ENCODE assay signal across 13 mouse cellular contexts in the genomic region with DNA sequence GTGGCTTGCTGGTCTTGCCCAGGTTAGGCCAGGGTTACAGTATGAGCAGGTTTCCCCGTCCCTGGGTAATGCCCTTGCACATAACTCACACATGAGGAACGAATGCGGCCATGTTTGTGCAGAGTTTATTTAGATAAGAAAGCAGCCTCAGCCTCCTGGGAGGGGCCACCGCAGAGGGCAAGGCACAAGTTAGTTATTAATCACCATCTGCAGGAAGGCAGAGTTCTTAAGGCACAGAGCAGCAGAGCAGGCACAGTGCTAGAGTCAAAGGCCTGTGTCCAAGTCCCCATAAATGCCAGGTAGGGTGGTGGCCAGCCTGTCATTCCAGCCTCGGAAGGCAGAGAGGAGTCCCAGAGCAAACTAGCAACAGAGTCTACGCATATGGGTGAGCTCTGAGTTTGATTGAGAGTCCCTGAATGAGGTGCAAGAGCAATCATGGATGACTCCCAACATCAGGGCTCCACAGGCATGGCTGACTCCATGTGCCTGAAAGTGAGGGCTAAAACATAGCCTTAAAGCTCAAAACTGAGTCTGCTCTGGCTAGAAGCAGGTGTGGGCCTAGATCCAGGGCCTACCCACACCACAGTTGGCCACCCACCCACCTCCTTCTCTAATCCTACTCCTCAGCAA. TPM values are rescaled to one million over a fixed set of nuclear protein-coding genes. Genes with fewer than 3 reads are reported as not detected.
DNase-seq lines count a peak whose midpoint lies in the region; ATAC-seq lines count a peak whose summit lies in the region.
"Had no signal": no experiment of that assay in that cellular context is flagged by ENCODE, and none has a peak within 500 bp of the region (broad histone marks: within the 10 kb centered on the region; RNA-seq: fewer than 3 reads in every experiment).

No protein-coding gene starts in this region.

- DNase-seq in hindbrain, embryonic 10.5 days (ENCODE audit: low spot score) = no peak
- no peak for DNase-seq in hindbrain, embryonic 11.5 days (ENCODE audit: low spot score)
- DNase-seq in liver, embryonic 13.5 days = peak; percentile 45
- peak; percentile 62 for DNase-seq in yolk sac, embryonic 10.5 days (ENCODE audit: low spot score)
- no peak for DNase-seq in adrenal gland, adult 8-10 months
- DNase-seq in urinary bladder, postnatal 10 days (ENCODE audit: low spot score) = no peak
- DNase-seq: cerebellum, adult 2 months; heart, postnatal 10 days had no signal

- peaks cover 14% of the 10 kb centered on the region for H3K27me3 ChIP-seq in hindbrain, embryonic 10.5 days (ENCODE audit: insufficient read depth, poor library complexity, severe bottlenecking)
- no peaks in the 10 kb centered on the region for H3K27me3 ChIP-seq in hindbrain, embryonic 11.5 days (ENCODE audit: control insufficient read depth, insufficient read depth, low read length)
- H3K27me3 ChIP-seq in kidney, embryonic 14.5 days (ENCODE audit: control insufficient read depth, insufficient read depth, low read length) = no peaks in the 10 kb centered on the region; the same call in 1 of the 2 replicates
- H3K27me3 ChIP-seq in liver, embryonic 13.5 days = no peaks in the 10 kb centered on the region
- H3K27me3 ChIP-seq: midbrain, embryonic 15.5 days had no signal

- peaks cover 22% of the 10 kb centered on the region for H3K4me1 ChIP-seq in hindbrain, embryonic 10.5 days (replicated peaks)
- no peaks in the 10 kb centered on the region; the same call in 1 of the 2 replicates for H3K4me1 ChIP-seq in hindbrain, embryonic 11.5 days (replicated peaks; ENCODE audit: control insufficient read depth, insufficient read depth, low read length)
- H3K4me1 ChIP-seq in kidney, embryonic 14.5 days (ENCODE audit: control insufficient read depth, insufficient read depth, low read length) = peaks cover 29% of the 10 kb centered on the region
- peaks cover 25% of the 10 kb centered on the region for H3K4me1 ChIP-seq in liver, embryonic 13.5 days (replicated peaks)

- H3K9me3 ChIP-seq in hindbrain, embryonic 10.5 days = no peaks in the 10 kb centered on the region
- H3K9me3 ChIP-seq in hindbrain, embryonic 11.5 days (ENCODE audit: control insufficient read depth, low read length) = no peaks in the 10 kb centered on the region
- H3K9me3 ChIP-seq in kidney, embryonic 14.5 days (ENCODE audit: control insufficient read depth, low read length) = no peaks in the 10 kb centered on the region
- no peaks in the 10 kb centered on the region for H3K9me3 ChIP-seq in liver, embryonic 13.5 days (replicated peaks)
- H3K9me3 ChIP-seq: forebrain, embryonic 12.5 days; midbrain, embryonic 15.5 days had no signal

- H3K4me3 ChIP-seq in hindbrain, embryonic 10.5 days = no peak overlapping the region
- H3K4me3 ChIP-seq in hindbrain, embryonic 11.5 days (ENCODE audit: low read depth, low read length) = no peak overlapping the region
- H3K4me3 ChIP-seq in kidney, embryonic 14.5 days (ENCODE audit: low read length) = no peak overlapping the region
- H3K4me3 ChIP-seq in liver, embryonic 13.5 days (replicated peaks) = no peak overlapping the region
- H3K4me3 ChIP-seq: forebrain, embryonic 12.5 days; midbrain, embryonic 15.5 days had no signal

- no peaks in the 10 kb centered on the region for H3K36me3 ChIP-seq in hindbrain, embryonic 10.5 days
- no peaks in the 10 kb centered on the region for H3K36me3 ChIP-seq in hindbrain, embryonic 11.5 days (ENCODE audit: control insufficient read depth, insufficient read depth, low read length)
- H3K36me3 ChIP-seq in kidney, embryonic 14.5 days (ENCODE audit: control insufficient read depth, insufficient read depth, low read length) = no peaks in the 10 kb centered on the region
- H3K36me3 ChIP-seq in liver, embryonic 13.5 days = no peaks in the 10 kb centered on the region
- H3K36me3 ChIP-seq: forebrain, embryonic 12.5 days; midbrain, embryonic 15.5 days had no signal

- 0 out of 2 replicates have a peak overlapping the region, but pooled peaks have one; percentile 29 for H3K27ac ChIP-seq in hindbrain, embryonic 10.5 days
- H3K27ac ChIP-seq in hindbrain, embryonic 11.5 days (ENCODE audit: low read depth, low read length) = no peak overlapping the region
- H3K27ac ChIP-seq in kidney, embryonic 14.5 days (ENCODE audit: low read depth, low read length) = peak overlapping the region; percentile 18; the same call in 1 of the 2 replicates
- peak overlapping the region; percentile 69 for H3K27ac ChIP-seq in liver, embryonic 13.5 days
- H3K27ac ChIP-seq: forebrain, embryonic 12.5 days; midbrain, embryonic 15.5 days had no signal

- no peak overlapping the region for H3K4me2 ChIP-seq in hindbrain, embryonic 11.5 days (replicated peaks; ENCODE audit: low read depth, low read length)
- H3K4me2 ChIP-seq in kidney, embryonic 14.5 days (replicated peaks; ENCODE audit: low read depth, low read length) = no peak overlapping the region
- H3K4me2 ChIP-seq in liver, embryonic 13.5 days = peak overlapping the region; percentile 38
- H3K4me2 ChIP-seq: forebrain, embryonic 12.5 days; midbrain, embryonic 15.5 days had no signal

- no peak for ATAC-seq in hindbrain, embryonic 11.5 days (ENCODE audit: low FRiP score)
- ATAC-seq in kidney, embryonic 14.5 days (ENCODE audit: low FRiP score, low TSS enrichment) = peak; percentile 53; the same call in 1 of the 2 replicates
- peak; percentile 89 for ATAC-seq in liver, embryonic 13.5 days (ENCODE audit: low read depth)
- no peak for ATAC-seq in inflammation-experienced regulatory T-cells, adult 6 months
- ATAC-seq: lung, postnatal 0 days; midbrain, embryonic 15.5 days had no signal

- H3K9ac ChIP-seq in hindbrain, embryonic 11.5 days (ENCODE audit: low read depth, low read length) = no peak overlapping the region
- H3K9ac ChIP-seq in kidney, embryonic 14.5 days (ENCODE audit: low read depth, low read length) = no peak overlapping the region
- H3K9ac ChIP-seq in liver, embryonic 13.5 days = peak overlapping the region; percentile 37; the same call in 1 of the 2 replicates
- H3K9ac ChIP-seq: forebrain, embryonic 12.5 days; midbrain, embryonic 15.5 days had no signal

- 80% methylated on average over 6 of the region's 6 CpGs for WGBS in hindbrain, embryonic 10.5 days
- 74% methylated on average over 6 of the region's 6 CpGs for WGBS in hindbrain, embryonic 11.5 days
- WGBS in kidney, embryonic 14.5 days = 32% methylated on average over 6 of the region's 6 CpGs
- 28% methylated on average over 6 of the region's 6 CpGs for WGBS in liver, embryonic 13.5 days (ENCODE audit: insufficient replicate concordance)

RNA-seq across cellular contexts. Expression of gene Smad3, which starts 17.2 kb away (rescaled TPM):
- 24.2 TPM in 2 replicates for polyA plus RNA-seq in hindbrain, embryonic 10.5 days (2016; fragmentation: Nextera tagmentation; extraction: Ambion mirVana)
- 13.9 and 16.0 TPM in 2 replicates for polyA plus RNA-seq in hindbrain, embryonic 11.5 days (2014; fragmentation: Nextera tagmentation; extraction: Ambion mirVana)
- polyA plus RNA-seq in kidney, embryonic 14.5 days (2014; fragmentation: Nextera tagmentation; extraction: Ambion mirVana) = 17.6 and 21.2 TPM in 2 replicates
- polyA plus RNA-seq in liver, embryonic 13.5 days (2015; fragmentation: Nextera tagmentation; extraction: Ambion mirVana) = 2.7 and 3.0 TPM in 2 replicates
- total RNA-seq in adrenal gland, adult 8-10 months (2022) = 10 to 100 TPM; 27.0 to 49.6 (median 37.1) TPM
- polyA plus RNA-seq in inflammation-experienced regulatory T-cells, adult 6 months (2017; shearing (Covaris generic)) = 10 to 100 TPM; 16.5 to 24.6 (median 16.8) TPM

Comparison
In these comparisons a context has a peak if more than half of its experiments do, and no peak if none do; other contexts are left out.
1. DNase-seq: peak in liver, embryonic 13.5 days (single experiment) and yolk sac, embryonic 10.5 days (single experiment); none in hindbrain, embryonic 10.5 days (single experiment), hindbrain, embryonic 11.5 days (single experiment), adrenal gland, adult 8-10 months (single experiment) and urinary bladder, postnatal 10 days (single experiment).
2. ATAC-seq: peak in kidney, embryonic 14.5 days (single experiment) and liver, embryonic 13.5 days (single experiment); none in hindbrain, embryonic 11.5 days (single experiment) and inflammation-experienced regulatory T-cells, adult 6 months (single experiment).